Mouse (Mus musculus) G1E (cell line): ENCODE data around the gene BC035947.

Source experiments
- CTCF ChIP-seq: IDR thresholded peaks from 2 replicates; pipeline ENCODE4 v1.5.1; 2012; ENCODE audit warnings: low read depth, low read length, inconsistent platforms, mixed read lengths
- GATA1 ChIP-seq: IDR thresholded peaks from 2 replicates; pipeline ENCODE4 v1.6.1; 2012; ENCODE audit warnings: borderline replicate concordance, low read length, inconsistent platforms, mixed read lengths
- POLR2AphosphoS5 ChIP-seq: IDR thresholded peaks from 2 replicates; pipeline ENCODE4 v1.6.1; 2012; ENCODE audit warnings: low read depth, low read length, inconsistent platforms; ENCODE audit not compliant: insufficient replicate concordance

- TF ChIP-seq CTCF (no peak), GATA1 (no peak), POLR2AphosphoS5 (no peak)
Measured at GRCm38 (mm10) chr1:78484361-78484760, 27.6 kb downstream of the BC035947 start.
